Comparison of ENCODE assay signal across 12 mouse cellular contexts in the genomic region with DNA sequence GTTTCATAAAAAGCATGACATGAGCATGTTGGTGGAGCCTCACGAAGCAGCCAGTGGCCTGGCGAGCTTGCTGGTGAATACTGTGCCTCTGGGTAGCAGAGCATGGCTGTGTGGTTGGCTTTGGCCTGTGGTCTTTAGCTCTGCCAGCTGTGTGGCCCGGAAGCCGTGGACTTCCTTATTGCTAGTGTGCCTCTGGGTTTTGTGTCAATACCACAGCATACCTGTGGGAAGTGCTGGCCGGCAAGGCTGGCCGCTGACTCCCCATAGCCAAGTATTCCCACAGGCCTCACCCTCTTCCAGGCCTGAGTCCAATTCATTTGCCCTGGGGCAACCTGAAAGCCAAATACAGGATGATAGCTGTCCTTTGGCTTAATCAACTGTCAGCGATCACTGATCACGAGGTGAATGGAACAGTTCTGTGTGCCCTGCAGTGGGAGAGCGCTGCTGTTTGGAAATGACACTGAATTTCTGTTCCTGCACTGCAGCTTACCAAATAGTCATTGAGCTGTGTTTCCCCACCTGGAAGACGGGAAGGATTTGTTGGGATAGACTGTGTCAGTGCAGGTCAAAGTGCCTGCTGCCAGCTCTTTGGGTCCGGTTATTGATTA. TPM values are rescaled to one million over a fixed set of nuclear protein-coding genes. Genes with fewer than 3 reads are reported as not detected.
A peak's percentile ranks its signal among the peaks of the same experiment; 100 is the strongest.
DNase-seq lines count a peak whose midpoint lies in the region; ATAC-seq and TF ChIP-seq lines count a peak whose summit lies in the region.
"Had no signal": no experiment of that assay in that cellular context is flagged by ENCODE, and none has a peak within 500 bp of the region (broad histone marks: within the 10 kb centered on the region; RNA-seq: fewer than 3 reads in every experiment).

No protein-coding gene starts in this region.

- TF ChIP-seq CTCF in lung, adult 2 months (IDR thresholded peaks at IDR 0.05; ENCODE audit: insufficient read depth, low read length) = no peak
- TF ChIP-seq CTCF in Patski (IDR thresholded peaks at IDR 0.05) = no peak
- no peak for TF ChIP-seq CTCF in liver, postnatal 0 days (IDR thresholded peaks at IDR 0.05; ENCODE audit: low read depth)

- H3K4me1 ChIP-seq in lung, adult 2 months (ENCODE audit: control insufficient read depth, insufficient read depth, low read length) = no peaks in the 10 kb centered on the region
- peaks cover 6% of the 10 kb centered on the region; the same call in 1 of the 2 replicates for H3K4me1 ChIP-seq in liver, postnatal 0 days (ENCODE audit: insufficient read depth)
- H3K4me1 ChIP-seq in forebrain, embryonic 12.5 days = peaks cover 6% of the 10 kb centered on the region

- H3K36me3 ChIP-seq in liver, postnatal 0 days (replicated peaks; ENCODE audit: insufficient read depth, low read length) = no peaks in the 10 kb centered on the region
- no peaks in the 10 kb centered on the region for H3K36me3 ChIP-seq in splenic B cell, adult 2 months (ENCODE audit: control insufficient read depth, insufficient read depth, low read length, poor library complexity, severe bottlenecking)
- no peaks in the 10 kb centered on the region for H3K36me3 ChIP-seq in forebrain, embryonic 12.5 days (replicated peaks)
- H3K36me3 ChIP-seq: embryonic facial prominence, embryonic 15.5 days; hindbrain, embryonic 10.5 days; midbrain, embryonic 13.5 days had no signal

- no peaks in the 10 kb centered on the region for H3K9me3 ChIP-seq in liver, postnatal 0 days (ENCODE audit: low read length)
- H3K9me3 ChIP-seq in forebrain, embryonic 12.5 days = no peaks in the 10 kb centered on the region
- H3K9me3 ChIP-seq: embryonic facial prominence, embryonic 15.5 days; hindbrain, embryonic 10.5 days; midbrain, embryonic 13.5 days had no signal

- H3K4me2 ChIP-seq in liver, postnatal 0 days (ENCODE audit: low read depth, low read length) = no peak overlapping the region
- no peak overlapping the region for H3K4me2 ChIP-seq in forebrain, embryonic 12.5 days
- H3K4me2 ChIP-seq: embryonic facial prominence, embryonic 15.5 days; midbrain, embryonic 13.5 days had no signal

- no peaks in the 10 kb centered on the region for H3K27me3 ChIP-seq in Patski
- 0 out of 2 replicates have a peak, but pooled peaks cover 4% of the 10 kb centered on the region for H3K27me3 ChIP-seq in liver, postnatal 0 days (ENCODE audit: insufficient read depth, low read length)
- H3K27me3 ChIP-seq in splenic B cell, adult 2 months (ENCODE audit: control insufficient read depth, insufficient read depth, low read length, poor library complexity, severe bottlenecking) = no peaks in the 10 kb centered on the region; the same call in 1 of the 2 replicates
- H3K27me3 ChIP-seq in forebrain, embryonic 12.5 days = no peaks in the 10 kb centered on the region
- H3K27me3 ChIP-seq: embryonic facial prominence, embryonic 15.5 days; midbrain, embryonic 13.5 days had no signal

- TF ChIP-seq EP300 in liver, postnatal 0 days (IDR thresholded peaks at IDR 0.05; ENCODE audit: low read depth) = no peak

- no peak overlapping the region for H3K4me3 ChIP-seq in lung, adult 2 months (replicated peaks; ENCODE audit: extremely low read depth, low read depth, low read length)
- H3K4me3 ChIP-seq in liver, postnatal 0 days (ENCODE audit: low read depth, low read length) = no peak overlapping the region
- no peak overlapping the region for H3K4me3 ChIP-seq in forebrain, embryonic 12.5 days (replicated peaks)
- H3K4me3 ChIP-seq: embryonic facial prominence, embryonic 15.5 days; hindbrain, embryonic 10.5 days; midbrain, embryonic 13.5 days had no signal

- peak; percentile 98 for ATAC-seq in Patski
- ATAC-seq in liver, postnatal 0 days = peak; percentile 88
- no peak for ATAC-seq in forebrain, embryonic 12.5 days (ENCODE audit: low FRiP score)
- ATAC-seq: midbrain, embryonic 13.5 days had no signal

- TF ChIP-seq POLR2A in lung, adult 2 months (IDR thresholded peaks at IDR 0.05; ENCODE audit: borderline replicate concordance, extremely low read depth, low read depth, low read length) = no peak

- POLR2A ChIA-PET in Patski (lab: Charles Lee) = no interaction called here

- WGBS in lung, adult 2 months = 70% methylated on average over 11 of the region's 11 CpGs
- WGBS in liver, postnatal 0 days (ENCODE audit: insufficient replicate concordance) = 39% methylated on average over 11 of the region's 11 CpGs
- WGBS in forebrain, embryonic 12.5 days = 86% methylated on average over 11 of the region's 11 CpGs

- H3K9ac ChIP-seq in liver, postnatal 0 days (replicated peaks) = no peak overlapping the region
- no peak overlapping the region for H3K9ac ChIP-seq in forebrain, embryonic 12.5 days
- H3K9ac ChIP-seq: embryonic facial prominence, embryonic 15.5 days; midbrain, embryonic 13.5 days had no signal

- peak; percentile 23 for DNase-seq in lung, adult 2 months
- no peak for DNase-seq in lung, postnatal 10 days
- DNase-seq in Patski (ENCODE audit: low read depth, low spot score) = peak; percentile 81
- DNase-seq in liver, postnatal 0 days = peak; percentile 34
- peak; percentile 39 for DNase-seq in splenic B cell, adult 2 months (ENCODE audit: low read depth, low spot score)
- no peak for DNase-seq in frontal cortex, adult 2 months (ENCODE audit: extremely low spot score in 1 of 2, low spot score in 1 of 2)
- DNase-seq: cerebellum, postnatal 25 days had no signal

- in situ Hi-C loops in Patski (cut with MboI; ENCODE audit: low pct_unique_long_range_greater_than_20kb) = no loop called here

- CTCF ChIA-PET in Patski (lab: Charles Lee) = interaction anchor here (1.4 kb wide), 1 partner anchor 10 kb away, joined by 4 read pairs; no protein-coding TSS in a partner anchor

- H3K27ac ChIP-seq in liver, postnatal 0 days (ENCODE audit: low read depth) = peak overlapping the region; percentile 66; the same call in 1 of the 2 replicates
- no peak overlapping the region for H3K27ac ChIP-seq in forebrain, embryonic 12.5 days
- H3K27ac ChIP-seq: embryonic facial prominence, embryonic 15.5 days; hindbrain, embryonic 10.5 days; midbrain, embryonic 13.5 days had no signal

RNA-seq across cellular contexts. Expression of a gene that starts 29.0 kb away (rescaled TPM):
- polyA plus RNA-seq in lung, adult 2 months (2012; rRNA removed) = 10.7 and 12.4 TPM in 2 replicates
- 34.4 TPM for polyA plus RNA-seq in Patski (2021)
- 0.20 and 0.31 TPM in 2 replicates for polyA plus RNA-seq in liver, postnatal 0 days (2015; fragmentation: Nextera tagmentation; extraction: Ambion mirVana)
- polyA plus RNA-seq in frontal cortex, adult 2 months (2012; rRNA removed) = 0.38 and 0.46 TPM in 2 replicates
- polyA plus RNA-seq in forebrain, embryonic 12.5 days (2016; fragmentation: Nextera tagmentation; extraction: Ambion mirVana) = 0.32 and 0.33 TPM in 2 replicates
- polyA plus RNA-seq: neural tube, embryonic 14.5 days had no signal

Comparison
In these comparisons a context has a peak if more than half of its experiments do, and no peak if none do; other contexts are left out.
1. DNase-seq: peak in lung, adult 2 months (single experiment), Patski (single experiment), liver, postnatal 0 days (single experiment) and splenic B cell, adult 2 months (single experiment); none in lung, postnatal 10 days (single experiment) and frontal cortex, adult 2 months (0 of 2).